30 mouse cellular contexts compared by ENCODE assay signal in genomic region chr2:163503191-163503590, GRCm38 (mm10). TPM values are rescaled to one million over a fixed set of nuclear protein-coding genes. Genes with fewer than 3 reads are reported as not detected.
DNase-seq lines count a peak whose midpoint lies in the region; ATAC-seq and TF ChIP-seq lines count a peak whose summit lies in the region.
"Had no signal": no experiment of that assay in that cellular context is flagged by ENCODE, and none has a peak within 500 bp of the region (broad histone marks: within the 10 kb centered on the region; RNA-seq: fewer than 3 reads in every experiment).

No protein-coding gene starts in this region.

- no peak for TF ChIP-seq POLR2A in small intestine, adult 2 months (IDR thresholded peaks at IDR 0.05; ENCODE audit: low read depth, low read length)

- H3K4me2 ChIP-seq in intestine, embryonic 15.5 days (replicated peaks) = peak overlapping the region; percentile 19
- H3K4me2 ChIP-seq: forebrain, embryonic 13.5 days; heart, embryonic 11.5 days; hindbrain, embryonic 12.5 days; hindbrain, embryonic 15.5 days had no signal

- H3K9ac ChIP-seq in intestine, embryonic 15.5 days = no peak overlapping the region
- H3K9ac ChIP-seq: forebrain, embryonic 13.5 days; hindbrain, embryonic 12.5 days; hindbrain, embryonic 15.5 days had no signal

- H3K4me1 ChIP-seq in intestine, embryonic 15.5 days (replicated peaks) = peaks cover 8% of the 10 kb centered on the region; the same call in 1 of the 2 replicates
- peaks cover 20% of the 10 kb centered on the region; the same call in 1 of the 2 replicates for H3K4me1 ChIP-seq in small intestine, adult 2 months (ENCODE audit: control insufficient read depth, insufficient read depth, insufficient read length, low read length)
- H3K4me1 ChIP-seq: forebrain, embryonic 10.5 days; forebrain, embryonic 13.5 days; hindbrain, embryonic 12.5 days; hindbrain, embryonic 15.5 days had no signal

- no peaks in the 10 kb centered on the region for H3K27me3 ChIP-seq in intestine, embryonic 15.5 days (replicated peaks)
- H3K27me3 ChIP-seq in small intestine, adult 2 months (ENCODE audit: control insufficient read depth, insufficient read depth, low read length) = no peaks in the 10 kb centered on the region
- H3K27me3 ChIP-seq: forebrain, embryonic 13.5 days; hindbrain, embryonic 12.5 days; hindbrain, embryonic 15.5 days had no signal

- H3K36me3 ChIP-seq in intestine, embryonic 15.5 days = no peaks in the 10 kb centered on the region
- H3K36me3 ChIP-seq in small intestine, adult 2 months (ENCODE audit: control insufficient read depth, insufficient read depth, low read length) = 0 out of 2 replicates have a peak, but pooled peaks cover 2% of the 10 kb centered on the region
- H3K36me3 ChIP-seq: forebrain, embryonic 10.5 days; hindbrain, embryonic 12.5 days; hindbrain, embryonic 15.5 days had no signal

- DNase-seq in ES-CJ7 (ENCODE audit: low read depth, low spot score) = peak; percentile 47
- DNase-seq in ZHBTc4 (ENCODE audit: low read depth, low spot score) = peak; percentile 72
- DNase-seq in left cerebral cortex, postnatal 10 days (ENCODE audit: extremely low spot score in 1 of 2, low spot score in 2 of 2) = no peak
- DNase-seq in cerebellum, postnatal 25 days = no peak
- no peak for DNase-seq in left cerebral cortex, adult 2 months (ENCODE audit: extremely low spot score in 1 of 2, low spot score in 2 of 2)
- DNase-seq: adrenal gland, adult 2 months; adrenal gland, postnatal 14 days; cerebellum, adult 11 months; cerebellum, adult 2 months; cerebellum, adult 9-11 months; gastrocnemius, postnatal 10 days; heart, adult 11 months had no signal

- WGBS in intestine, embryonic 15.5 days = 53% methylated on average over 7 of the region's 7 CpGs
- 20% methylated on average over 7 of the region's 7 CpGs for WGBS in small intestine, adult 2 months

- H3K27ac ChIP-seq in intestine, embryonic 15.5 days = peak overlapping the region; percentile 66
- H3K27ac ChIP-seq in small intestine, adult 2 months (ENCODE audit: insufficient read depth, low read depth, low read length) = peak overlapping the region; percentile 62
- H3K27ac ChIP-seq in left cerebral cortex, adult 2 months = no peak overlapping the region
- H3K27ac ChIP-seq: forebrain, embryonic 10.5 days; forebrain, embryonic 13.5 days; hindbrain, embryonic 12.5 days; hindbrain, embryonic 15.5 days had no signal

- intact Hi-C loops in left cerebral cortex, postnatal 10 days (cut with DNase I) = no loop called here
- intact Hi-C loops in left cerebral cortex, adult 2 months (cut with DNase I) = no loop called here

- H3K9me3 ChIP-seq in intestine, embryonic 15.5 days = no peaks in the 10 kb centered on the region
- H3K9me3 ChIP-seq: forebrain, embryonic 10.5 days; forebrain, embryonic 13.5 days; hindbrain, embryonic 12.5 days; hindbrain, embryonic 15.5 days had no signal

- H3K4me3 ChIP-seq in intestine, embryonic 15.5 days (replicated peaks) = no peak overlapping the region
- no peak overlapping the region for H3K4me3 ChIP-seq in small intestine, adult 2 months (ENCODE audit: low read depth, low read length)
- no peak overlapping the region for H3K4me3 ChIP-seq in left cerebral cortex, adult 2 months
- H3K4me3 ChIP-seq: forebrain, embryonic 10.5 days; forebrain, embryonic 13.5 days; hindbrain, embryonic 12.5 days; hindbrain, embryonic 15.5 days had no signal

- ATAC-seq in intestine, embryonic 15.5 days = peak; percentile 19
- ATAC-seq: forebrain, embryonic 13.5 days; forebrain, embryonic 16.5 days had no signal

- no peak for TF ChIP-seq CTCF in small intestine, adult 2 months (IDR thresholded peaks at IDR 0.05; ENCODE audit: extremely low read depth, insufficient read length, insufficient replicate concordance, low read depth, low read length)
- TF ChIP-seq CTCF in left cerebral cortex, adult 2 months (IDR thresholded peaks at IDR 0.05) = no peak

RNA-seq across cellular contexts. Expression of gene Hnf4a, which starts 3.4 kb away (rescaled TPM):
- 85.1 and 85.9 TPM in 2 replicates for polyA plus RNA-seq in intestine, embryonic 15.5 days (2015; fragmentation: Nextera tagmentation; extraction: Ambion mirVana)
- polyA plus RNA-seq in small intestine, adult 2 months (2012; rRNA removed) = 179 and 397 TPM in 2 replicates
- total RNA-seq in left cerebral cortex, postnatal 10 days (2021) = not detected
- not detected for total RNA-seq in left cerebral cortex, adult 2 months (2021)
- total RNA-seq: heart, adult 8-10 months; heart, postnatal 25 days had no signal
- polyA plus RNA-seq: embryonic facial prominence, embryonic 11.5 days; embryonic facial prominence, embryonic 14.5 days; forebrain, embryonic 10.5 days; forebrain, embryonic 13.5 days; heart, embryonic 14.5 days; heart, postnatal 0 days; hindbrain, embryonic 12.5 days had no signal

RNA-seq across cellular contexts. Expression of gene R3hdml, which starts 11.1 kb away (rescaled TPM):
- 0.35 and 0.39 TPM in 2 replicates for polyA plus RNA-seq in intestine, embryonic 15.5 days (2015; fragmentation: Nextera tagmentation; extraction: Ambion mirVana)
- polyA plus RNA-seq in small intestine, adult 2 months (2012; rRNA removed) = 0.11 and 2.7 TPM in 2 replicates
- under 1 TPM in 1 of 2 experiments, not detected in 1; 0.55 TPM for total RNA-seq in left cerebral cortex, postnatal 10 days (2021)
- not detected for total RNA-seq in left cerebral cortex, adult 2 months (2021)
- total RNA-seq: adrenal gland, adult 2 months; adrenal gland, postnatal 14 days; gastrocnemius, adult 18-20 months; gastrocnemius, postnatal 10 days; gastrocnemius, postnatal 4 days; heart, adult 8-10 months; heart, postnatal 25 days; hematopoietic stem cell, adult 5-6 weeks; MEL had no signal
- polyA plus RNA-seq: adrenal gland, adult 2 months; cerebellum, adult 2 months; embryonic facial prominence, embryonic 11.5 days; forebrain, embryonic 10.5 days; forebrain, embryonic 13.5 days; forebrain, embryonic 16.5 days; heart, embryonic 11.5 days; heart, embryonic 14.5 days; heart, postnatal 0 days; hindbrain, embryonic 12.5 days had no signal

RNA-seq across cellular contexts. Expression of gene Fitm2, which starts 30.8 kb away (rescaled TPM):
- 10.4 and 10.8 TPM in 2 replicates for polyA plus RNA-seq in intestine, embryonic 15.5 days (2015; fragmentation: Nextera tagmentation; extraction: Ambion mirVana)
- 4.4 and 7.0 TPM in 2 replicates for polyA plus RNA-seq in small intestine, adult 2 months (2012; rRNA removed)
- 10 to 100 TPM; 17.0 to 18.9 TPM for total RNA-seq in left cerebral cortex, postnatal 10 days (2021)
- 10 to 100 TPM; 19.2 to 20.2 TPM for total RNA-seq in left cerebral cortex, adult 2 months (2021)

Comparison
In these comparisons a context has a peak if more than half of its experiments do, and no peak if none do; other contexts are left out.
1. DNase-seq: peak in ES-CJ7 (single experiment) and ZHBTc4 (single experiment); none in left cerebral cortex, postnatal 10 days (0 of 2), cerebellum, postnatal 25 days (0 of 2) and left cerebral cortex, adult 2 months (0 of 2).